ENCODE assay signal across 25 mouse cellular contexts in genomic region chr16:48606476-48607038, GRCm38 (mm10).
DNase-seq lines count a peak whose midpoint lies in the region; ATAC-seq lines count a peak whose summit lies in the region.
"Had no signal": no experiment of that assay in that cellular context is flagged by ENCODE, and none has a peak within 500 bp of the region (broad histone marks: within the 10 kb centered on the region; RNA-seq: fewer than 3 reads in every experiment).

No protein-coding gene starts in this region.

- no peak overlapping the region for H3K9ac ChIP-seq in lung, embryonic 16.5 days (ENCODE audit: low read length)
- H3K9ac ChIP-seq: embryonic facial prominence, embryonic 15.5 days; hindbrain, embryonic 12.5 days had no signal

- 40% methylated on average over 4 of the region's 4 CpGs for WGBS in lung, embryonic 16.5 days

- ATAC-seq in lung, embryonic 16.5 days (ENCODE audit: low read depth): no peak
- peak; percentile 80; the same call in 1 of the 2 replicates for ATAC-seq in common myeloid progenitor, adult 5-6 weeks (replicated peaks; ENCODE audit: low read depth, poor library complexity, severe bottlenecking)
- ATAC-seq: forebrain, embryonic 14.5 days; hindbrain, embryonic 16.5 days; inflammation-experienced regulatory T-cells, adult 6 months had no signal

- H3K9me3 ChIP-seq in lung, embryonic 16.5 days (ENCODE audit: control insufficient read depth, low read length): no peaks in the 10 kb centered on the region
- H3K9me3 ChIP-seq: embryonic facial prominence, embryonic 15.5 days; forebrain, embryonic 10.5 days; heart, embryonic 10.5 days; hindbrain, embryonic 12.5 days had no signal

- no peaks in the 10 kb centered on the region; the same call in 1 of the 2 replicates for H3K4me1 ChIP-seq in lung, embryonic 16.5 days (replicated peaks; ENCODE audit: control insufficient read depth, insufficient read depth, low read length)
- H3K4me1 ChIP-seq: embryonic facial prominence, embryonic 15.5 days; forebrain, embryonic 10.5 days; heart, embryonic 10.5 days; hindbrain, embryonic 12.5 days had no signal

- H3K4me3 ChIP-seq in lung, embryonic 16.5 days (ENCODE audit: low read length): no peak overlapping the region
- H3K4me3 ChIP-seq: embryonic facial prominence, embryonic 15.5 days; erythroblast, embryonic 14.5 days; forebrain, embryonic 10.5 days; heart, embryonic 10.5 days; hindbrain, embryonic 12.5 days had no signal

- H3K4me2 ChIP-seq in lung, embryonic 16.5 days (ENCODE audit: low read depth, low read length): no peak overlapping the region
- H3K4me2 ChIP-seq: embryonic facial prominence, embryonic 15.5 days; hindbrain, embryonic 12.5 days had no signal

- DNase-seq in lung, adult 18-20 months: no peak
- DNase-seq in A20 (ENCODE audit: low read depth, low spot score) (peak; percentile 3), ES-CJ7 (ENCODE audit: low read depth, low spot score) (peak; percentile 83)
- no peak for DNase-seq in neural tube, embryonic 10.5 days (ENCODE audit: extremely low spot score, low spot score)
- no peak for DNase-seq in thymus, postnatal 0 days (ENCODE audit: low spot score)
- DNase-seq in right cerebral cortex, postnatal 4 days: no peak
- DNase-seq: adrenal gland, postnatal 10 days; cerebellum, adult 18-20 months; cerebellum, adult 9-11 months; cerebellum, postnatal 36 days; gastrocnemius, postnatal 36 days; heart, adult 18-20 months; heart, postnatal 10 days; heart, postnatal 4 days had no signal

- H3K27ac ChIP-seq in lung, embryonic 16.5 days (ENCODE audit: low read length): peak overlapping the region; percentile 55
- H3K27ac ChIP-seq: embryonic facial prominence, embryonic 15.5 days; forebrain, embryonic 10.5 days; heart, embryonic 10.5 days; hindbrain, embryonic 12.5 days had no signal

- no peaks in the 10 kb centered on the region for H3K27me3 ChIP-seq in lung, embryonic 16.5 days (ENCODE audit: control insufficient read depth, insufficient read depth, low read depth, low read length)
- H3K27me3 ChIP-seq: CH12.LX; embryonic facial prominence, embryonic 15.5 days; hindbrain, embryonic 12.5 days had no signal

- no peaks in the 10 kb centered on the region for H3K36me3 ChIP-seq in lung, embryonic 16.5 days (ENCODE audit: control insufficient read depth, insufficient read depth, low read length)
- H3K36me3 ChIP-seq: embryonic facial prominence, embryonic 15.5 days; forebrain, embryonic 10.5 days; heart, embryonic 10.5 days; hindbrain, embryonic 12.5 days had no signal

Comparison
In these comparisons a context has a peak if more than half of its experiments do, and no peak if none do; other contexts are left out.
1. DNase-seq: peak in A20 (single experiment) and ES-CJ7 (single experiment); none in lung, adult 18-20 months (0 of 2), neural tube, embryonic 10.5 days (single experiment), thymus, postnatal 0 days (single experiment) and right cerebral cortex, postnatal 4 days (single experiment).